Mouse (Mus musculus) CD8-positive naive resting alpha-beta T cell, adult 2 months (primary cell): Measurements from ENCODE around the gene Vars.
"Not testable (repeated sequence)": the region's sequence is repeated elsewhere in the genome, so short reads cannot be mapped to it uniquely, and the experiment has no call there.

Source experiments
- DNase-seq, 2 experiments: peaks; one replicate each; pipeline ENCODE4 v3.0.0; 2022; ENCODE audit warnings: low read depth in 2 of 2, low spot score in 2 of 2

Gene Vars

DNA sequence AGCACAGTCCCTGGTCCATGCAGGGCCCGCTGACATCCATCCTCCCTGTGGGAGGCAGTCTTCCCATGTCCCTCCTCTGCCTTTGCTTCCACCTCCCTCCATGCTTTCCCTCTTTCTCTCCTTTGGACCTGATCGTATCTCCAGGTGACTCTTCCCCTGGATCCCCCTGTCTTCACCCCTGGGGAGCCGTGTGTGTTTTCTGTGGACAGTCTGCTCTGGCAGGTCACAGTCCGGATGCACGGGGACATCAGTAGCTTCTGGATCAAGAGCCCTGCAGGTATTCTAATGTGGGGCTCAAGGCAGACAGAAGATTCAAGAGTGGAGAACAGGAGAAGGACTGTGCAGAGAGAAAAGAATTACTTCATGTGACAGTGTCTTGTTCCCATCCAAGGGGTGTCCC is 22.4 kb downstream of the Vars start:
- DNase-seq, result no peak

DNA sequence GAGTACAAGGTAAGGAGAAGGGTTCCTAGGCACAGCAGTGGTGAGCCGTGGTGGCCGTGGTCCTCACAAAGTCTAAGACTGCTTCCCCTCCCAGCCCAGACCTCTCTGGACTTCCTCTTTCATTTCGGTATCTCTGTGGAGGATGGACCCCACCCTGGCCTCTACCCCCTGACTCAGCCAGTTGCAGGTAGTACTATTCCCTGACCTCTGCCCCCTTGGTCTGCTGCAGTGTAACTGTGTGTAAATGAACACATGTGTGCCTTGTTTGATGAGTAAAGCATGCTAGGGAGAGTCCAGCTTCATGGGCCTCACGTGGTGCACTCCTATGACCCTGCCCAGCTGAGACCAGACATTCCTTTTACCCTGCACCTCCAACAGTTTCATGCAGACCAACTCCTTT is 23.0 kb downstream of the Vars start:
- DNase-seq, result no peak

GRCm38 (mm10) chr17:35024261-35024660 is 23.5 kb downstream of the Vars start:
- no peak for DNase-seq

GRCm38 (mm10) chr17:35024691-35025488 is 24.1 kb downstream of the Vars start:
- DNase-seq, result no peak

DNA sequence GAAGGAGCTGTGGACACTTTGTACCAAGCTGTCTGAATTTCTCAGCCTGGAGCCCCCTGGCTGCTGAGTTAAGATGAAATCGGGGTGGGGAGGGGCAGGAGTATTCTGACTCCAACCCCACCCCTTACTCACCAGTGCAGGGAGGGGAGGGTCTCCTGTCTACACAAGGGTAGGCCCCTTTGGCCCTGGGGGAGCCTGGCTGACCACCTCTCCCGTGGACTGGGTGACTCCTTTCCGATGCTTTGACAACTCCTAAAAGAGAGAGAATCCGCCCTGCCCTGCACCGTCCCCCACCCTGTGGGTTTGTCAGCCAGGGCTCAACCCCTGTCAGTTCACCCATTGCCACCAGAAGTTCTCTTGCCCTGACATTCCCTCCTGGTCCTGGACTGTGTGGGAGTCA is 25.4 kb downstream of the Vars start:
- no peak for DNase-seq

DNA sequence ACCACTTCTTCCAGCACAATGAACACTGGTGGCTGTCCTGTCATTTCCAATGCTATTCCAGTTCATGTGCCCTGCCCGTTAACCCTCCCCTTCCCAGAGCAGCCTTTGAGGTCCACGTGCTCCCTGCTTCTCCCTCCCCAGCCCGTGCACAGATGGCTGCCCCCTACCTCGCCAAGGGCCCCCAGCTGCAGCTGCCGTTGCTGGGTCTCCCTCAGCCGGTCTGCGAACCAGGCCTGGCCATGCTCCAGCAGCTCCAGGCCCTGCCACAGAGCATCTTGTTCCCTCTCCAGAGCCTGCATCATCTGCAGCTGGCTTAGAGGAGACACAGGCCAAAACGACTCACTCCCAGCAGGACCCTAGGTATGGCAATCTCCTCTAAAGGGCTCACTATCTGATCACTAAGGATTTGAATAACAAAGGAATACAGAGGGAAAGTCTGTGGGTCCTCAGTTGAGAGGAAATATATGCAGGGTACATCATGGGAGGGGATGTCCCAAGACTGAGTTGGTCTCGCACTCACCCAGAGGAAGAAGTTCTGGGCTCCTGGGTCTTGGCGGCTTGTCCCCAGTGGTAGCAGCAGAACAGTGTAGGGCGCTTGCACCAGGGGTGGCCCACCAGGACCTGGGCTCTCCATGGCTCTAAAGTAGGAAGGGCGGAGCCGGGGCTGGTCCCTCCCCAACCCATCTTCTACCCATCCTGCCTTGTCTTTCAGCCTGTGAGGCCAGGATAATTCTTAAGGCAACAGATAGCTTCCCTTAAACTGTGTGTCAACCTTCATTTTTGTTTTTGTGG is 26.7 kb downstream of the Vars start, which contains the start of gene Sapcd1:
Gene Sapcd1 (minus strand): TSS at position 740 of the 792 bp plus-strand sequence.
- no peak for DNase-seq

DNA sequence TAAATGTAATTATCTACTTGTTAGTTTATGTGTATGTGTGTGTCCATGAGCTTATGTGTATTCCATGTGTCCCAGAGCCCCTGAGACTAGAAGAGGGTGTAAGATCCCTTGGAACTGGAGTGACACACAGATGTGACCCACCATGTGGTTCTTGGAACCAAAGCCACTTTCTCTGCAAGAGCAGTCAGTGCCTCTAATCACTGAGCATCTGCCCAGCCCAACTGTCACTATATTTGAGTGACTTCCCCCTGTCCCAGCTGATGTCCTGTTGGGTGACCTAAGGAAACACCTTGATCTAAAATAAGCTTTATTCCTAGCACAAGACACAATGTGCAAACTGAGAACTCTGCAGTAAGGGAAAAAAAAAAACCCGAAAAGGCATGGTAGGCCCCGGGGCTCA is 27.5 kb downstream of the Vars start:
- DNase-seq, result no peak

GRCm38 (mm10) chr17:35029691-35030532 is 29.1 kb downstream of the Vars start:
- no peak for DNase-seq

DNA sequence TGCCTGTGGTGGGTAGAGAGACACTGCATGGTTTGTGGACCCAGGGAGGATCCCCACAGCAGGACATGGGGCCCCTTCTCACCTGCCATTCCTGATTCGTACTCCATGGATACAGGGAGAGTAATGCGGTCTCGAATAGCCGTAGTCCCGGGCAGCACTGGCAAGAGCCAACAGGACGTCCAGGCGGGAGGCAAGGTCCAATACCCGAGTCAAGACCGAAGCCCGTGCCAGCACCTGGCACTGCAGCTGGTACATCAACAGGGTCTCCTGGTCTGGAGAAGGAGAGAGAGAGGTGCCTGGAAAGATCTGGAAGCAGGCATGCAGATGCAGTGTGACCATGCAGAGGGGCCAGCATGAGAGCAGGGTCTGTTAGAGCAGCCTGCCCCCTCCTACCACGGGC is 30.5 kb downstream of the Vars start:
- DNase-seq, result no peak

DNA sequence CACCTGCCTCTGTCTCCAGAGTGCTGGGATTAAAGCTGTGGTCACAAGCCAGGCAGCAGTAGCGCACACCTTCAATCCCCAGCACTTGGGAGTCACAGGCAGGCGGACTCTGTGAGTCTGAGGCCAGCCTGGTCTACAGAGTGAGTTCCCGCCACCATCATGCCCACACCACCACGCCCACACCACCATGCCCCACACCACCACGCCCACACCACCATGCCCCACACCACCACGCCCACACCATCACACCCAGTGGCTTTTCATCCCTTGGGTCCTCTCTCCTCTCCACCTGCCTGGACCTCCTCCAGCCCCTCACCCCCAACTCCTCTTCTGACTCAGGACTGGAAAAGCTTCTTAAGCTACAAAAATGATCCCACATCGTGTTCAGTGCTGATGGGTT is 31.1 kb downstream of the Vars start:
- DNase-seq, result no peak

GRCm38 (mm10) chr17:35032323-35032870 is 31.6 kb downstream of the Vars start:
- no peak for DNase-seq

- not testable (repeated sequence) for DNase-seq
These were observed 32.9 kb downstream of the Vars start for GRCm38 (mm10) chr17:35033703-35034102.

DNA sequence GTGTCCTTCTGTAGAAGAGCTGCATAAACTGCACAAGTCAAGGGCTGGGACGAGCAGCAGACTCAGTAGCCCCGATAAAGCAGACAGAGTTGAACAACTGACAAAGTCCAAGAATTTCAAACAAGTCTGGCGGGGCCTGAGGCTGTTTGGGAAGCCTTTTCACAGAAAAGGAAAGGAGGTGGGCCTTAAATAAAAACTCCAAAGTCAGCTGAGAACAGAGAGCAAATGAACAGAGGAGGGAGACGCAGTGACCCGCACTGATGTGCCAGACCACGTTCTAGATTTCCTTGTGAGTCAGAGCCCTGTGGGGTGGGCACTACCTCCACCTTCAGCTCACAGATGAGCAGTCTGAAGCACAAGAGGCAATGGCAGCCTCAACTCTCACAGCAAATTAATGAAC is 34.1 kb downstream of the Vars start:
- DNase-seq, result no peak

GRCm38 (mm10) chr17:35039121-35039873 is 38.5 kb downstream of the Vars start:
- DNase-seq, result no peak

DNA sequence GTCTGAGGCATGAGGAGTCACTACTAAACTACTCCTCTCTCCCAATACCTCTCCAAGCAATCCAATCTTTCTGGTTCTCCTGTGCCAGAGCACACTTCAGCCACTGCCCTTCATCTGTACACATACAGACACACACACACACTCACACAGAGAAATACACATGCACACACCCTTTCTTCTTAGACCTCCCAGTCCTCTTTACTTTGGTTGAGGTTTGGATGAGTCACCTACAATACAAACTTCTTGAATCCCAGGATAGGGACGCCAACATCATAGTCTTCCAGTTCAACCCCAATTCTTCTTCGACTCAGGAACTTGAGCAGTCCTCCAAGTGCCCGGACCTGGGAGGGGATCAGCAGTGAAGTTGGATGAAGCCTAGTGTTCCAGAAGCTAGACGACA is 43.0 kb downstream of the Vars start:
- no peak for DNase-seq

DNA sequence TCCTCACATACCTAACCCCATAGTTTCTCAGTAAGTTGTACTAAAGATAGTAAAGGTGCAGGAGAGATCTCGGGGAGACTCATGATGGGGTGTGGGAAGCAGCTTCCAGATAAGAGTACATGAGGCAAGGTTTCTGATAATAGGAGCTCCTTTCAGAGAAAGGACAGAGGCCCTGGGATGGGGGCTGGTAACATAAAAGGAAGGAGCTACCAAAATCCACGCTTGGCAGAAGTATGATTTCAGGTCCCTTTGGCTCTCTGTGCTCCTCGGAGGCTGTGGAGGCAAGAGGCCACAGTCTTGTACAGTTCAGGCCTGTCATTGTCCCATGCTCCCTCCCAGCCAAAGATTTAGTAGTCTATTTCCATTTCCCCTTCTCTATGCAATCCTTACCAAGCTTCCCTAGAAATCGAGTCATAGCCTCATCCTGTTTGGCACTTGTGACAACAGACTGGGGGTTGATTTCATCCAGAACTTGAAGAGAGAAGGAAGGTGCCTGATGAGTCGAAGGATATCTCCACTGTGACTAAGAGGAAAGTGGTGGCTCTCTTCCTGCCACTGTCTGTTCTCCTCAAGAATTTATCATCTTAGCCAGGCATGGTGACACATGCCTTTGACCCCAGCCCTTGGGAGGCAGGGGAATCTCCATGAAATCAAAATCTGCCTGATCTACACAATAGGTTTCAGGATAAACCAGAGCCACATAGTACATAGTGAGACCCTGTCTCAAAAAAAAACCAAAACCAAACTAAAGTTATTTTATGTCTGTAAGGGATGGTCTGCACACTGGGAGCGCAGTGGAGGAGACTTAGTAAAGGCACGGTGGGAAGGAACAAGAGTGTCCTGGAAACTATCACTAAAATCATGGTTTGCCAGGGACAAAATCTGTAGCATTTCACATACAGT is 44.4 kb downstream of the Vars start:
- no peak for DNase-seq

DNA sequence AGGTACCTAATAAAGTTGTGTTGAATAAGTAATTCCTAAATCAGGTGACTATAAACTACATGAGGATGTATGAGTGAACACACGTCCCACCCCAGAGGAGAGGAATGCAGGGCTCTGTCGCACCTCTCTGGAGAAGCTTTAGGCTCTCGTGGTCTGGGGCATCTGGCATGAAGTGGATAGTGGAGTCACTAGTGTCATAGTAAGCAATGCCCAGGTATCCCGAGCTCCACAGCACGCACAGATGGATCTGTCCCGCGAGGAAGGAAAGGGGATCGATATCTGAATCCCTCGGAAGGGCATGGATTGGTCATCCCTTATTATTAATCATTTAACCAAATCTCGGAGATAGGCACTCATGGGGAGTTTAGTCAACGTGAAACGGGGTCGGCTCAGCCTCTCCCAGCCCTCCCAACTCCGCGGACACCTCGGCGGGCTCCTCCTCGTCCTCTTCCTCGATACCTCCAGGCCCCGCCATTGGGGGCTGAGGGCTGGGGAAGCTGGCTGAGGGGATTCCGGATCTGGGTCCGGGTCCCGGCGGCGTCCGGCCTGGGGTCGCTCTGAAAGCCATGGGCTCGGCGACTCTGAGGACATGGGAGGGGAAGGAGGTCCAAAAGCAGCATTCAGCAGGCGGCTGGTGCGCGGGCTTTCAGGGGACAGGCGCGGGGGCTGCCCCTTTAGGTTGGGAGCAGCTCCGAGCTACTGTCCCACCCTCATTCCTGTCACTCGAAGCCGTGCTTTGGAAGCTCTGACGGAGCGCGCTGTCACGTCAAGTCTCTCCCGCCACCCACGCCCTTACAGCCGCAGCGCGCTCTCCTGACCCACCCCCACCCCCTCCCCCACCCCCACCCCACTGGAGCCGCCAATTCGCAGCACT is 45.3 kb downstream of the Vars start:
- DNase-seq, result peak in 1 of 2 experiments; percentile 25

GRCm38 (mm10) chr17:35046681-35047455 is 46.1 kb downstream of the Vars start, which contains the start of gene Msh5:
TSS of gene Msh5 (minus strand) at chr17:35046745.
- DNase-seq, result peak; percentile 86 to 94
